Mouse (Mus musculus) adrenal gland, postnatal 10 days (tissue): ENCODE results near the gene Ranbp9. TPM values are rescaled to one million over a fixed set of nuclear protein-coding genes. Genes with fewer than 3 reads are reported as not detected.

Experiments
- DNase-seq: peaks from one replicate; pipeline ENCODE4 v3.0.0; 2021; ENCODE audit warnings: mixed read lengths
- long read RNA-seq, 2 experiments: library from polyadenylated mRNA; stranded (forward); transcript quantifications; one replicate each; pipeline ENCODE4 v2.0.0; 2021
- total RNA-seq, 2 experiments: library from RNA; stranded (reverse); gene quantifications; 2 replicates each; pipeline ENCODE4 v1.2.3; 2021

Gene Ranbp9
- total RNA-seq, result 10 to 100 TPM; 53.1 to 59.9 TPM
- long read RNA-seq, experiment 1, transcript Ranbp9-201 (14 exons, 3,371 nt), result major isoform, 21 of 35 reads
- long read RNA-seq, experiment 1, partial matches to known transcripts, result 5 of 35 reads
- long read RNA-seq, experiment 1, other reads (novel, unspliced or antisense), result 7 of 35 reads
- long read RNA-seq, experiment 2, transcript Ranbp9-201 (14 exons, 3,371 nt), result major isoform, 18 of 22 reads
- long read RNA-seq, experiment 2, partial matches to known transcripts, result 2 of 22 reads
- long read RNA-seq, experiment 2, other reads (novel, unspliced or antisense), result 2 of 22 reads

DNA sequence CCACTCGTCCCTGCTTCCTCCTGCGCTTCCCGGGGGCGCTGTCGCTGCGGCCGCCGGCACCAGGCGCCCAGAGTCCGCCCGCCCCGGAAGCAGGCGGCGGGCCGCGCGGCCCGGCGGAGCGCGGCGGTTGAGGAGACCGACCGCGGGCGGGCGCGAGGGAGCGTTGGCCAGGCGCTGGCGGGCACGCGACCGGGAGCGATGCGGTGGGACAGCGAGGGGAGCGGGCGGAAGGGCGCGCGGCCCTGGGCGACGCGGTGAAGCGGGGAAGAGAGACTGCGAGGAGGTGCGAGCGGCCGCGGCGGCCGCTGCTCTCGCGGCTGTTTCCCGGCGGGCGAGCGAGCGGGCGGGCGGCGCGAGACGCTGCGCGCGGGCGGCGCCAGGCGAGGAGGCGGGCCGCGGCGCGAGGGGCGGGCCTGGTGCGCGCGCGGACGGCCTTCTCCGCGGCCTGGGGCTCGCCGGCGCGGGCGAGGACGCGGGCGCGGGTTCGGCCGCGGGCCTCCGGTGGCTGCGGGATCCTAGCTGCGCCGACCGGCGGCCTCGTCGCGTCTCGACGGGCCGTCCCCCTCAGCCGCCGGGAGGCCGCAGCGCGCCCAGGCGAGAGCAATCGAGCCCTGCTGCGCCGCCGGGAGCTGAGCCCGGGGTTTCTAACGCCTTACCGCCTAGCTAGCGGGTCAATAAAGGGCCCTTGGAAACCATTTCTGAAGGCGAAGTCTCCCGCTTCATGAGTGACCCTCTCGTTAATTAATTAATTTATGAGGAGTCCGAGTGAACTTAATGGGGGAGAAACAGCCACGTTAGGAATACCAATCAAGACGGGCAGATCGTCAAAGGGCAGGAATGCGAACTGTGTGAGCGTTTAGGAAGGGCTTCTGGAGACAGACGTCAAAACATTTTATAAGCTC, at the start of gene Ranbp9:
Gene Ranbp9 (minus strand): TSS at position 326 of the 902 bp plus-strand sequence.
- DNase-seq, result peak; percentile 88

DNA sequence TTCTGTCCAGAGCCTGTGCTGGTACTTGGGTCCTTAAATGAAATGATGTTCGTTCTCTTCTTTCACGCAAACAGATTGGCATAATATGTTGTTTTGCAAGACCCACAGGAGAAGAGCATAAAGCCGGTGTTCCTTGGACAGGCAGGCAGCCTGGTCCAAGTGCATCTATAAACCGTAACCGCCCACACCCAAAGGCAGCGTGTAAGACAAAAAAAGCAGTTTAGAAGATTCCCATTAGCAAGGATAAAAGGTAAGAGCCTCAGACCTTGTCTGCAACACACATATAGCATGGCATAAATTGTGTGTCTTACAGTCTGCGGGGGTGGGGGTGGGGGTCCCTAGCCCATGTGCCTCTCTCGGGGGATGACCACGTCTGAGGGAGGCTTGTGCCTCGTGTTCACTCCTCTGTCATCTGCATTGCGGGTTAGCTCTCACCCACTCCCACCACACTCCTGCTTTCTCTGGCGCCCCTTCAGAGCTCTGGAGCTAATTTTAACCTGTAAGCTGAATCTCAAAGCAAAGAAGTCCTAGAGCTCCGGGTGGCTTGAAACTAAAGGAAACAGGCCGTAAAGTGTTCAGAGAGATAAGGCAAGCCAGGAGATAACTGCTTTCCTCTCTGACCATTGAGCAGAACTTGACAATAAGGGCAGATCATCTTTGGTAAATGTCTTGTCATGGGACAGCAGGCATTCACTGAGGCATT, 49.2 kb upstream of the Ranbp9 start:
- no peak for DNase-seq

DNA sequence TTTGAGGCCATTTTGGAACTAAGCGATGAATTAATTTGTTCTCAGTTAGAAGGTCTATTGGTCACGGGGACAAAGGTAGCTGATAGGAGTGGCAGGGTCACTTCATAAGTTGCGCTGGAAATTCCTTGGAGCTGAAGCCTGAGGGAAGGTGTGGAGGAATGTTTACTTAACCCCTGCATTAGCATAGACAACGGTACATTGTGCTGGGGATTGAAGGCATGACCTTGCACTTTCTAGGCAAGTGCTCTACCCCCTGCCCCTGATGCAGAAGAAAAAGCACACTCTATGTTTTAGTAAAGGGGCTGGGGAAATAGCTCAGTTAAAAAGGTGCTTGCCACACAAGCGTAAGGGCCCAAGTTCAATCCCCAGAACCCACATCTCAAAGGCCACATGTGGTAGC, 45.2 kb upstream of the Ranbp9 start:
- no peak for DNase-seq

DNA sequence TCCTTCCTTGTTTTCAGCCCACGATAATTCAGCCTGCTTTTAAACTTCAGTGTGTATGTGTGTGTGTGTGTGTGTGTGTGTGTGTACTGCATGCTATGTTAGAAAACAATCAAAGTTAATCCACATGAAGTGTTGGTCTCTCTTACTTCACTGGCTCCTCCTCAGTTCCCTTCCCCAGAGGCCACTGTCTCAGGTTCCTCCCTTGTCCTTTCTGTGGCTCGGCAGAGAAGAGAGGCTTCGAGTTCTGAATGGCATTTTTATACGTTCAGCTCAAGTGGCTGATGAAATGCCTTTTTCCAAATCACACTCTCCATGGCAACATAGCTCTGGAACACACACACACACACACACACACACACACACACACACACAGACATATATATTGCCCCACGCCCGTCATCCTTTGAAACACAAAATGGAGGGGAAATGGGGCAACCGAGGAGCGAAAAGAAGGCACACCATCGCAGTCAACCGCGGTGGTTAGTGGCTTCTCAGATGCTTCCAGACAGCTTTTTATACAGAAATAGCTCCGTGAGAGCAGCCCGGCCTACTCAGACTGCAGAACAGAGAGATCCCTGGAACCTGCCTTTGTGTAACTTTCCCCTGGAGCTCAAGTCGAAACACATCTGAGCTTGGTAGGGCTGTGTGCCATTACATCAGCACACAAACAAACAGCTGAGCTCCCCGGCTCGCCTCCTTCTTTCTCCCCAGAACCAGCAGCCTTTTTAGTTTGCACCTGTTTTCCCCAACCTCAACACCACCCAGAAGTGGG, 44.5 kb upstream of the Ranbp9 start:
- DNase-seq, result no peak

DNA sequence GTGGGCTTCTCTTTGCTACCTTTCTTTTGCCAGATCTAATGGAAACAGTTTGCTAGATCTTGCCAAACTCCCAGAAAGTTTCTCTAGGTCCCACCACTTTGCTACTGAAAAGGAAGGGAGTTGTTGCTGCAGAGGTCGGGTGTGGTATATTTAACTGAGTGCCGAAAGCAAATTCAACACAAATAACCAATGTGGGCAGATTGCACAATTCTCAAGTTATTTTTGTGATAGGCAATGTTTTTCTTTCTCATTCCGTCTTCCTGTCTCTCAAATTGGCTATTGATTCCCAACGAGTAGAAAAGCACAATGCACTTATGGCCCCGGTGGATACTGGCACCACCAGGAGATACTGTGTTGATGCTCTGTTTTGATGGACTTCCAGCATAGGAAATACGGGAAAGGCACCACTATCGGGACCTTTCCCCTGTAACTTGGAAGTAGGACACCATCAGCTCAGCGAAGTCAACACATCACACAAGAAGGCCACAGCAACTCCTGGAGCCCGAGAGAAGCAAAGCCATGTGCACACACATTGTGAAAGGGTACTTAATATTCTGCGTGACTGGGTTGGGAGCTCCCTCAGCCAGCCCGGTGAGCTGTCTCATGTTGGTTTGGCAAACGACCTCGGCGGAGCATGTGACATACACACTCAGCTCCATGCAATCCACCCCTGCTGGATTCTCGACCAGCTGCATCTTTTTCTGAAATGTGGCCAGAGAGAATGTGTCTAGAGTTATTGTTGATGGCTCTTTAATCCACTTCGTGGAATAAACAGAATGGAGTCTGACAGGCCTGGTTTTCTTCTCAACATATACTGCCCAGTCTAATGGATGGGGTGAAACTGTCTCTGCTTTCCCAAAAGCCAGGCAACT, 43.6 kb upstream of the Ranbp9 start:
- DNase-seq, result peak; percentile 46

DNA sequence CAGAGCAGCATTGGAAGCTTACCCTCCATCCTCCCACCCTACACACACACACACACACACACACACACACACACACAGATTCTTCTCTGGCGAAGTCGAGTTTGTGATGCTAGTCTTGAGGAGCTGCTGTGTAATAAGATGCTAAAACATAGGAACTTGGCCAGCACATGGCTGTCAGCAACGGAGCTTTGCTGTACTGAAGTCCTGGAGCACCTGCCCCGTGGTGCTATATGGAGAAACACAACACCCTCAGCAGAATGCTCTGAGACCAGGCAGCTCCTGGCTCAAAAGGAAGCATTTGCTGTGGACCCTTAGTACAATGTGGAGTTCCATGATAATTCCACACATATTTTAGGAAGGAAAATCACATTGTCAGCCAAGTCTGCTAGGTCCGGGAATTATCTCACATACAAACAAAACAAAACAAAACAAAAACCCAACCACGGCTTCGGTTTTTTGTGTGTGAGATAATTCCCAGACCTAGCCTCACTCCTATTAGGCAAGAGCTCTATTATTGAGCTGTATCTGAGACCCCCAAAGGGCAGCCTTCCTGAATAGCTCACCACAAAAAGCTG, 42.9 kb upstream of the Ranbp9 start:
- no peak for DNase-seq

DNA sequence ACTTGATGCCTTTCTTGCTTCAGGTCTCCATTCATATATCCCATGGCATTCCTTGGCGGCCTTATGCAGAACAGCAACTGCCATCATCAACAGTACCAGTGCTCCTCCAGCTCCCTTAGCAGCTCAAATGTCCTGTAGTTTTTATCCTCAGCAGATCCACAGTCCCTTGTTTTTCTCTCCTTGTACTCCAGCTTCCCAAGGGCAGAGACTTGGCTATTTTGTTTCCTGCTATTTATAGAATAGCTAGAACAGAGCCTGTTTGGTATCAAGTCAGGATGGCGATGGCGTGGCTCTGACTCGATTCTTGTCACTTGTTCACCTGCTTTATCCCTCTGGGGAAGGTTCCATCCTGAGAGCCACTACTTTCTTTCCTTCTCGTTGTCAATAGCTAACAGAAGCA, 40.9 kb upstream of the Ranbp9 start:
- no peak for DNase-seq

DNA sequence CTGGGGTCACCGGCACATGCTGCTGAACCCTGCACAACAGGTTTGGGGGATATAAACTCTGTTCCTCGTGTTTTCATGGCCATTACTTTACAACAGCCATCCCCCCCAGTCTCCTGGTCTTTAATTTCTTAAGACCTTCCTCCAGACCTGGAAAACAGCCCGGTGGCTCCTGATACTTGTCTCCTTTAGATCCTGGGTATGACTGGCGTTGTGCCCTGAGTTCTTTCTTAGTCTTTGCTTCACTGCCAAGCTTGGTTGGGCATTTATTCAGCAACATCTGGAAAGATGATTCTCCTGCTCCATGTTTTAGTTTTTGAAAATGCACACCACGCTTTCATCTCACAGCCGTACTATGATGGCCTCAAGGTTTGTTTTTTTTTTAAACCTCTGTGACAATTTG, 38.2 kb upstream of the Ranbp9 start:
- peak; percentile 48 for DNase-seq

DNA sequence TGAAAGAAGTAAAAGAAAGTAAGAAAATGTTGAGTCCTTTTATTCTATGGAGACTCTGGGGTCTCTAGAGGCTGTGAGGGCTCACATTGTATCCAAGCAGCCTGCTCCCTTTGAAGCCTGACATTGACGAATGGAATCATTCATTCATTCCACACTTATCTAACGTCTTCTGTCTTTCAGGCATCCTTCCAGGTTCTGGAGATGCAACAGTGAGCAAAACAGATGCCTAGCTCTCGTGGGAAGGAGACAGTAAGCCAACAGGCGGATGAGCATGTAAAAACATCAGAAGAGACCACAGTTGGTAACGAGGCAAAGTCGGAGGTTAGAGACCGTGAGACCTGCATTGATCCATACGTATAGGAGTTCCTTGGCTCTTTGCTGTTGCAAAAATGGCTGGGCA, 36.3 kb upstream of the Ranbp9 start:
- DNase-seq, result no peak

DNA sequence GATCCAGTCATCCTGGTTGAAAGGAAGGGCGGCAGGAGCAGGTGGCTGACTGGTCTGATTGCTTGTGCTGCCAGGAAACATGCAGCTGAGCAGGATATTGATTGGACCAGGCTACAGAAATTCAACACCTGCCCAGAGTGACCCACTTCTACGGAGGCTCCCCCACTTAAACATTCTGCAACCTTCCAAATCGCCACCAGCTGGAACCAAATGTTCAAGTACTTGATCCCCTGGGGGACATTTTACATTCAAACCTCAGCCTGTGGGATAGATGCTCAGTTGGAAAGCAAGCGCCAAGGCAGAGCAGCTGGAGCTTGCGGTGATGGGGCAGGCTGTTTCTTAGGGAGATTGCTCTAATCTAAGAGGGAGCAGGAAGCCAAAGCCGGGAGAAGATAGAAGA, 35.8 kb upstream of the Ranbp9 start:
- no peak for DNase-seq

DNA sequence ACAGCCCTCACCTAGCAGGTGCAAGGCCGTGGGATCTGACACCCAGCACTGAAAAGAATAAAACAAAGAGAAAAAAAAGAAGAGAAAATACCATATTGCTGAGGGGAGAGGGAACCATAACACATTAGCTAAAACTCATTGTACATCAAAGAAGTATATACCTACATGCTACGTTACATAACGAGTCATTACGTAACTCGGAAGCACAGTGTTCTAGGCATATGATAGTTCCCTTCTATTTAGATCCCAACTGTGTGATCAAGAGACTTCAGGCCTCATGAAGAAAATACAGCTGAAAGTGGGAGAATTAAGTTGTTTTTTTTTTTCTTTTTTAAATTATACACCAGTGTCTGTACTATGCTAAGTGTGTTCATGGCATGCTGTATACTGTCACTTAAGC, 35.0 kb upstream of the Ranbp9 start:
- DNase-seq, result no peak

DNA sequence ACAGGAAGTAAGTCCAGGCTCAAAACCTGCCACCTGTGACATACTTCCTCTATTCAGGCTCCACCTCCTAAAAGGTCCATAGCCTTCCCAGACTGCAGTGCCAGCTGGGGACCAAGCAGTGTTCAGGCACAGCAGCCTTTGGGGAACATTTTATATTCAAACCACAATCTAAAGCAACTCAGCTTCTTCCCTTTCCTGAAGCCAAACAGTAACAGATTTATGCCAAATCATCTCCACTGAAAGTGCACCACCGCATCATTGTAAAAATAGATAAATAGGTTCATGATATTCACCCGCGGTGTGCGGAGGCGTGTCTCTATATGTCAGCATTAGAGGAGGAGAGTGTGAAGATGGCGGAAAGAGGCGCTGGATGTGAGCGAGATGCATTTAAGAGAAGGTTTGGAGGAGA, 33.9 kb upstream of the Ranbp9 start:
- DNase-seq, result no peak

DNA sequence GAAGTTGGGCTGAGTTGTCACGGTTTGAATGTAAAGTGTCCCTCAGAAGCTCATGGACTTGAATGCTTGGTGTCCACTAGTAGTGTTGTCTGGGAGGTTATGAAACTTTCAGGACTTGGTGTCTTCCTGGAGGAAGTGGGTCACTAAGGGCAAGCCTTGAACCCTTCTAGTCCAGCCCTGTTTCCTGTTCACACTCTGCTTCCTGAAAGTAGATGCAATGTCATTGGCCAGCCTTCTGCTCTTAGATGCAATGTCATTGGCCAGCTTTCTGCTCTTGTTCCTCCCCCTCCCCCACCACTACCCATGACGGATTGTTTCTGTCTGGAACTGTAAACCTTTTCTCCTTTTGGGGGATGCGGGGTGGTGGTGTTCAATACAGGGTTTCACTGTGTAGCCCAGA, 31.7 kb upstream of the Ranbp9 start:
- no peak for DNase-seq

DNA sequence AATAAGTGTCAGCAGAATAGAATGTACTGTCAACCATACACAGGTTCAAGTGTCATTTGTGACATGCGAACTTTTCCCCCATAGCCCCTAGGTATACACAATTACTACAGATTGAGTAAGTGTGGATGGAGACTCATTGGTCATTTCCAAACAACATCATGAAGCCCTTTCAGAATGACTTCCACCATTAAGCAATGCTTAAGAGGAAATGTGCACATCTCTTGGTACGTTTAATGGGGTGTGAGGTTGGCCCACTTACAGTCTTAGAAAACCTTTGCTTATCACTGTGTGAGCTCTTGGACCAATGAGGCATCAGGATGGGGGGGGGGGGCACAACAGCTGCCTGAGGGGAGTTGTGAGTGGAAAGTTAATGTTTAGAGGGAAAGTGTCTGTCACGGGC, 24.7 kb upstream of the Ranbp9 start:
- DNase-seq, result no peak

DNA sequence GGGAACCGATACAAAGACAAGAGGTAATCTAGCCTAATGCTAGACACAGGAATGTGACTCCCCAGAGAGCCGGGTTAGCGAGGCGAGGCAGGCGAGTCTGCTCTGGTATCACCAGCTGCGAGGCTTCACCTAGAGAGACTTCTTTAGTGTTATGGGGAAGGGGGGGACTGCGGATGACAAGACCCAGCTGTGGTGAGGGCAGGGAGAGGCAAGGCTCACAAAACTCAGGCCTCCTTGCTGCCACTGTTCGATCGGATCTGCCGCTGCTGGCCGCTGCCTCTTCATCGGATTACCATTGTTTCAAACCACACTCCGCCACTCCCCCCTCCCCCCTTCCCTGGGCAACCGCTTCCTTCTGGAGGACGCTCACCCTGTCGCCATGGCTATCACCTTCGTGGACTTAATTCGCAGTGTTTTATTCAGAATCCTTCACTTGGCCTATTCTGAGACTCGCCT, 22.3 kb upstream of the Ranbp9 start:
- peak; percentile 38 for DNase-seq

DNA sequence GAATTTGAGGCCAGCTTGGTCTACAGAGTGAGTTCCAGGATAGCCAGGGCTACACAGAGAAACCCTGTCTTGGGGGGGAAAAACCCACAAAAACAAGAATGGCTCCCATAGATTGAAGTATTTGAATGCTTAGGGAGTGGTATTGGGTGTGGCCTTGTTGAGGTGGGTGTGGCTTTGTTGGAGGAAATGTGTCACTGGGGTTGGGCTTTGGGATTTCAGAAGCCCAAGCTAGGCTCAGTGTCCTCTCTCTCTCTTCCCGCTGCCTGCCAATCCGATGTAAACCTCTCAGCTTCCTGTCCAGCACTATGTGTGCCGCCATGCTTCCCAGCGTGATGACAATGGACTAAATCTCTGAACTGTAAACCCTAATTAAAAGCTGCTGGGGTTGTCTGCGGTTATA, 20.5 kb upstream of the Ranbp9 start:
- no peak for DNase-seq

DNA sequence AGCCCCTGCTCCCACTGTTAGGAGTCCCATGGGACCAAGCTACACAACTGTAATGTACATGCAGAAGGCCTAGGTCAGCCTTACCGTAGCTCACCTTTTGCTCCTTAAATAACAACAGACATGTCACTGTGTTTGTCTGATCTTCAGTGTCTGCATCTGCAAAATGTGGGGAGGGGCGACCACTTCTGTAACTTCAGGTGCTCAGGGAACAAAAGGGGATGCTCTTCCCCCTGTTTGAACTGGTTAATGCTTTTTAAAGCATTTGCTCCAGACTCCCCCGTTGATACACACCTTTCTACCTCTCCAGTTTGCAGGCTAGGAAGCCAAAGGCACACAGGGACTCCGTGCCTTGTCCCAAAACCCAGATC, 19.4 kb upstream of the Ranbp9 start:
- no peak for DNase-seq

DNA sequence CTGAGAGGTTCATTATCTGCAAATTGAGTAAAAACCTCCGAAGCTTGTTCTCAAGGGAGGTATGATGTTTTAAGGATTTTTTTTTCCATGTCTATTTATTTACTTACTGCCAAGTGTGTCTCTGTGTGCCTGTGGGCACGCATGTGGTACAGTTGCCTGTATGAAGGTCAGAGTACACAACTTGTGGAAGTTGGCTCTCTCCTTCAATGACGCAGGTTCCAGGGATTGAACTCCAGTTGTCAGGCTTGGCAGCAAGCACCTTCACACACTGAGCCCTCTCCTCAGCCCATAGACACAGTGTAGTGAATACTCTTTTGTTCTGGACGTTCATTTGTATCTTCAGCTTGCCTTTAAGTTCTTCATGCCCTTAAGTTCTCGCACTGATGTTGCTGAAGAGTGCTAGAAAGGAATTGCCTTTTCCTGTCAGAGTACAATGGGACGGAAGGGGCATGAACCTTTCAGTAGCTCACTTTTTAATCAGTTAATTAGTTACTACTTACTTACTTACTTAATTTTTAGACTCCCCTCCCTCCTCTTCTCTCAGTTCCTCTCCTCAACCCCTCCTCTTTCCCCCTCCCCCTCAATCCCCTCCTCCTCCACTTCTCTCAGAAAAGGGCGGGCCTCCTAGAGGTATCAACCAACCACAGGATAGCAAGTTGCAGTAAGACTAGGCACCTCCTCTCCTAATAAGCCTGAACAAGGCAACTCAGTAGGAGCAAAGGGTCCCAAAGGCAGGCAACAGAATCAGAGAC, 18.8 kb upstream of the Ranbp9 start:
- DNase-seq, result no peak

DNA sequence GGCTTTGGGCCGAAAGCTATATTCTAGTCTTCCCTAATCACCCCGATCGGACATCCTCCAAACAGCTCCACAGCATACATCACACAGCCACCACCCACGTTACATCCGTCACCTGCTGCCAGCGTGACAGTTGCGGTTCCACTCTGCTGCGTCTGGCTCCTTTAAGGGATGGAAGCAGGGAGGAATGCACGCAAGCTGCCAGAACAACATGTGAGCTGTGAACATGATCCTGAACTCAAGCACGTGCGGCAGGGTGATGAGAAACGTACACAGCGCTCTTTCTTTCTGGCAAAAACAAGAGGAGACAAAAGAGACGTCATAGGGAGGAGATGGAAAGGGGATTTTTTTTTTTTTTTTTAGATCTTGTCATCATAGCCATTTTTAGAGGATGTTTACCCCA, 17.8 kb upstream of the Ranbp9 start:
- DNase-seq, result no peak

DNA sequence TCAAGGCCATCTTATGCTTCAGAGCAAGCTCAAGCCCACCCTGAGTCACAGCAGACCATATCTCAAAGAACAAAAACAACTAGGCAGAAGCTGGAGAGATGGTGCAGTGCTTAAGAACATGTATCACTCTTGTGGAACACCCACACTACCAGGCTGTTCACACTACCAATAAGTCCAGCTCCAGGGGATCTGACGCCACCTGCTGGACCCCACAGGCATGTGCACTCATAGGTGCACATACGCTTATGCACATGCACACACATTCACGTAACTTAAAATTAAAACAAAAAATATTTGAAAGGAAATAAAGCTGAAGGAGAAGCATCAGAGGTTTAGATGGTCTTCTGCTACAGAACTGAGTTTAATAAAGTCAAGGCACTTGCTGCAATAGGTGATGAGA, 16.7 kb upstream of the Ranbp9 start:
- no peak for DNase-seq
